Mouse (Mus musculus) liver, adult 2 months (tissue): ENCODE results near the gene Psmb3.

Experiments used
- CTCF ChIP-seq: fragments of 200-500 bp; IDR thresholded peaks from 2 replicates; pipeline ENCODE4 v1.5.1; 2011; ENCODE audit warnings: low read depth, low read length, control low read depth
- POLR2A ChIP-seq: fragments of 200-500 bp; IDR thresholded peaks from 2 replicates; pipeline ENCODE4 v1.6.1; 2011; ENCODE audit warnings: low read length, control low read depth; ENCODE audit not compliant: insufficient read depth; ENCODE audit errors: extremely low read depth

DNA sequence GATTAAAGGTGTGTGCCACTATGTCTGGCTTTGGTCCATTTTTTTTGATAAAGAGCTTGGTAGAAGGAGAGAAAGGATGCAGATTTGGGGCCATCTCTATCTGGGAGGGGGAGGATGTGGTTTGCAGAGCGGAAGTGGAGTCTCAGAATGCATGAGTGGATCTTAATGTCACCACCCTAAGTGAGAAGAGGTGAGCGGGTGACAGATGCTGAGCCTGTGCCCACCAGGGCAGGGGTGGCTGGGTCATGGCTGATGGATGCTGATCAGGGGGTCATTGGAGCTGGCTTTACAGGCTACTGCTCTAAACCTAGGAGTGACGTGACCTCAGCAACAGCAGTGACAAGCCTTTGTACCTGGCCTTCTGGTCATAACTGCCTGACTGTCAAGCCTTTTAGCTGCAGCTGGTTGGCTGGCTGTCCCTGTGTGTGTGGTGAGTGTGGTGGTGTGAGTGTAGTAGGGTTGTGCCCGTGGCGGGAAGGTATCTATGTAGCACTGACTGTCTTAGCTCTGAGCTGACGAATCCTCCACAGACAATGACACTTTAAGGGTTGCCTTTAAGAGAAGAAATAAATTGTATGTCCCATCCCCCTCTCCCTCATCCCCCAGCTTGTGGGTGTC lies 19.0 kb upstream of the Psmb3 start:
- no peak for TF ChIP-seq POLR2A
- TF ChIP-seq CTCF, result no peak
